Mouse (Mus musculus): ENCODE results near the gene Trpc2. TPM values are rescaled to one million over a fixed set of nuclear protein-coding genes. Genes with fewer than 3 reads are reported as not detected.

Gene Trpc2
- total RNA-seq (2023): 2.1 TPM

DNA sequence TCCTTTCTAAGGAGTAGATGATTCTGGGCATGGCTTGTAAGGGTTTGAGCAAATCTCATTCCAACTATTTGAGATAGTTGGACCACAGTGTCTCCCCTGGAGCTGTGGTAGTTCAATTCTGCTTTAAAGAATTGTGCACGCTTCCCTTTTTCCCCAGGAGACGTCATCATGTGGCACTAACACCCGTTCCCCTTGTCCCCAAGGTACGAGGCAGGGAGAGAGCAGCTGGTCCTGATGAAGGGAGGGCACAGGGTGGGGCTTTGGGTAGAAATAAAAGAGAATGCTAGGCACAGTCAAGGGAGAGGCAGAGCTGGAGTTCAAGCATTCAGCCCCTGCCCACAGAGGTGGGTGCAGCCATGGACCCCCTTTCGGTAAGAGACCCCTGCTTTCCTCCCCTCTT is at the start of gene Trpc2:
Trpc2 (plus strand) TSS at position 301 of the 400 bp plus-strand sequence.

DNA sequence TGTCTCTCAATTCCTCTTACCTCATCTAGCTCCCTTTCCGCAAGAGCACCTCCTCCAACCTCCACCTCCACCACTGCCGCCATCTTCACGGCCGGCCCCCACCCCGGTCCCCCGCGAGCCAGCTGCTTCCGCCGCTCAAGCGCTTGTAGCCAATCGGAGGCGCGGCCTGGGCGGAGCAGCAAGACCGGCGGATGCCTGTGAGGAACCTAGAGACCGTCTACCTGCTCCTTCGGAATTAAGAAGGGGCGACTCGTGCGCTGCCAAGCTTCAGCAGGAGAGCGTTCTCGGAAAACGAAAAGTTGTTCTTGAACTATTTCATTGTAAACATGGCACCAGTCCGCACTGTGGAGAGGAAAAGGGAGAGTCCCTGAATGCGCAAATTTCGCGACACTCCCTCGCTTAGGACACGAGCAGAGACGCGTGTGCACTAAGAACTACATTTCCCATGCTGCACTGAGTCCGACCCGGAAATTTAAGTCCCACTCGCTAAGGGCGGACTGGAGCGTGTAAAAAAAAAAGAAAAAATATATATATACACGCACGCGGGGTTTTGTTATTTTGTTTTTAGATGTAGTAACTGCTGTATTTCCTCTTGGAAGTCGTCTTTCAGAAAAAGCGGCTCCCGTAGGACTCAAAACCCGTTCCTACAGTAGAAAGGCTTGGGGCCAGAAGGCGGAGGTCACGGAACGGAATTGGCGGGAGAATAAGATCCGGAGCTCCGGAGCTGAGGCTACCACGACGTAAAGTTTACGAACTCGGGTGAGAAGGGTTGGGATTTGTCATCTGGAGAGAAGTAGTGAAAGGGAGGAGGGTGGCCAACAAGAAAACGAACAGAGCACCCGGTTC is 17.6 kb upstream of the Trpc2 start, which contains the start of the genes Rnf121, Xndc1 and Xntrpc:
Rnf121 (minus strand) TSS at position 424 of the 846 bp plus-strand sequence.
Xndc1 (plus strand) TSS at position 466 of the 846 bp plus-strand sequence.
Xntrpc (plus strand) TSS at position 668 of the 846 bp plus-strand sequence.

DNA sequence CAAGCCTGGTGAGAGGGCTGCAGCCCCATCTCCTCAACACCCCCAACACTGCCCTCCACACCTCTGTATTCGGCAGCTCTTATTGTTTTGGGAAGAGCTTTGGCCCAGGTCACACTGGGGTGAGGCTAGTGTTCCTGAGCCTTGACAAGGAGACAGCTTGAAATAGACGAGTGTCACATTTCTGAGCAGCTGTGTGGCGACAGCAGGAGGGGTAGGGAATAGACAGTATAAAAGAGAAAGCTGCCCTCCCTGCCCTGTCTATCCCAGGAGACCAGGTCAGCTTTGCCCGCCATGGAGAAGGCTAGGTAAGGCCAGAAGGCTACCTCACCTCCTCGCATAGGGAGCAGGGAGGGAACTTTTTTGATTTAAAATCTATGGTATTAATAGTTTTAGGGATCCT is 18.6 kb downstream of the Trpc2 start, which contains the start of gene Art1:
Art1 (plus strand) TSS at position 257 of the 400 bp plus-strand sequence.

GRCm38 (mm10) chr7:102109171-102109570 is 26.3 kb downstream of the Trpc2 start, which contains the start of gene Art5:
TSS of gene Art5 (minus strand) at chr7:102109489.

GRCm38 (mm10) chr7:102116579-102117331 is 33.8 kb downstream of the Trpc2 start, which contains the start of gene Chrna10:
TSS of gene Chrna10 (minus strand) at chr7:102116828.

Other genes starting within 250 kb of the Trpc2 start
- 20.5 TPM for gene Inppl1, start 244.9 kb upstream of the Trpc2 start, total RNA-seq (2023)
- not detected for gene Folr2, start 225.9 kb upstream of the Trpc2 start, total RNA-seq (2023)
- gene Anapc15, start 219.4 kb upstream of the Trpc2 start, total RNA-seq (2023): 38.9 TPM
- gene Folr1, start 212.3 kb upstream of the Trpc2 start, total RNA-seq (2023): not detected
- 57.3 TPM for gene Lamtor1, start 177.2 kb upstream of the Trpc2 start, total RNA-seq (2023)
- gene Tomt, start 176.8 kb upstream of the Trpc2 start, total RNA-seq (2023): 0.44 TPM
- 2.6 TPM for gene Lrrc51, start 149.2 kb upstream of the Trpc2 start, total RNA-seq (2023)
- gene Numa1, start 149.0 kb upstream of the Trpc2 start, total RNA-seq (2023): 348 TPM
- 13.0 TPM for gene Il18bp, start 64.4 kb upstream of the Trpc2 start, total RNA-seq (2023)
- 34.6 TPM for gene Rnf121, start 17.6 kb upstream of the Trpc2 start, total RNA-seq (2023)
- gene Xndc1, start 17.6 kb upstream of the Trpc2 start, total RNA-seq (2023): 40.5 TPM
- gene Xntrpc, start 17.4 kb upstream of the Trpc2 start, total RNA-seq (2023): 6.6 TPM
- not detected for gene Art1, start 18.6 kb downstream of the Trpc2 start, total RNA-seq (2023)
- 2.2 TPM for gene Art5, start 26.4 kb downstream of the Trpc2 start, total RNA-seq (2023)
- gene Chrna10, start 33.7 kb downstream of the Trpc2 start, total RNA-seq (2023): not detected
- gene Nup98, start 127.1 kb downstream of the Trpc2 start, total RNA-seq (2023): 111 TPM
- gene Pgap2, start 127.1 kb downstream of the Trpc2 start, total RNA-seq (2023): 42.9 TPM
- gene Rhog, start 172.9 kb downstream of the Trpc2 start, total RNA-seq (2023): 170 TPM
- 163 TPM for gene Stim1, start 184.7 kb downstream of the Trpc2 start, total RNA-seq (2023)

All from CD4-positive naive resting alpha-beta T cell, adult 57 days (primary cell).